Mouse (Mus musculus): ENCODE measurements at regions not wholly inside any gene's neighbourhood (a gene's known extent, or its start where the extent isn't known, plus 50 kb on each side); places are given as distances from the start of the nearest gene placed in this dataset.

DNA sequence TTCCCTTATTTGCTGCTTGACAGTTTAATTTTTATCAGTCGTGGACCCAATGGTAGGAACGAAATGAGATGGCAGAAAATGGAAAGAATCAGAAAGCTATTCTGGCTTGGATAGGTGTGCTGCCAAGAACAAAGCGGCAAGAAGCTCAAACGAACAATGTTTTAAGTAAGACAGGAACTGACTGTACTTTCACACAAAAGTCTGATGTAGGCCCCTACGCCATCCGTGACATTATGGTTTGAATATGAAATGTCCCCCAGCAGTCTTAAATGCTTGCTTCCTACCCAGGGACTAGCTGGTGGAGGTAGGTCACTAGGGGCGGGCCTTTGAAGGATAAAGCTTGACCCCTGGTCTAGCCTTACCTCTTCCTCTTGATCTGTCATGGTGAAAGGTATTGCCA, 90.5 kb upstream of the Barx2 start:
- TF ChIP-seq CTCF (IDR thresholded peaks at IDR 0.05) (no peak), EP300 (IDR thresholded peaks at IDR 0.05) (no peak)
